Mouse (Mus musculus): Measurements from ENCODE around the gene Chpf2.

Chpf2 gene

GRCm38 (mm10) chr5:24604080-24604655 lies 17.6 kb downstream of the Chpf2 start:
- no peak for DNase-seq (ENCODE audit: low read depth, low spot score)

GRCm38 (mm10) chr5:24604656-24605100 lies 18.1 kb downstream of the Chpf2 start:
- DNase-seq (ENCODE audit: low read depth, low spot score) = no peak

- no peak for DNase-seq (ENCODE audit: low read depth, low spot score)
Observed at GRCm38 (mm10) chr5:24605321-24605979, 18.9 kb downstream of the Chpf2 start.

GRCm38 (mm10) chr5:24605980-24606665 lies 19.6 kb downstream of the Chpf2 start:
- no peak for DNase-seq (ENCODE audit: low read depth, low spot score)

GRCm38 (mm10) chr5:24609388-24609787 lies 22.8 kb downstream of the Chpf2 start:
- DNase-seq (ENCODE audit: low read depth, low spot score) = no peak

GRCm38 (mm10) chr5:24611366-24612301 lies 25.1 kb downstream of the Chpf2 start:
- no peak for DNase-seq (ENCODE audit: low read depth, low spot score)

GRCm38 (mm10) chr5:24612302-24612649 lies 25.7 kb downstream of the Chpf2 start:
- no peak for DNase-seq (ENCODE audit: low read depth, low spot score)

GRCm38 (mm10) chr5:24615097-24615496 lies 28.6 kb downstream of the Chpf2 start:
- DNase-seq (ENCODE audit: low read depth, low spot score) = no peak

- DNase-seq (ENCODE audit: low read depth, low spot score) = no peak
Observed at GRCm38 (mm10) chr5:24618921-24619320, 32.4 kb downstream of the Chpf2 start.

GRCm38 (mm10) chr5:24620116-24620515 lies 33.6 kb downstream of the Chpf2 start:
- no peak for DNase-seq (ENCODE audit: low read depth, low spot score)

GRCm38 (mm10) chr5:24620626-24621025 lies 34.1 kb downstream of the Chpf2 start:
- no peak for DNase-seq (ENCODE audit: low read depth, low spot score)

GRCm38 (mm10) chr5:24622386-24623040 lies 36.0 kb downstream of the Chpf2 start:
- DNase-seq (ENCODE audit: low read depth, low spot score) = no peak

GRCm38 (mm10) chr5:24623041-24623985 lies 36.8 kb downstream of the Chpf2 start:
- no peak for DNase-seq (ENCODE audit: low read depth, low spot score)

- peak; percentile 29 for DNase-seq (ENCODE audit: low read depth, low spot score)
Observed at GRCm38 (mm10) chr5:24623986-24624821, 37.7 kb downstream of the Chpf2 start, which contains the start of gene Smarcd3. Gene Smarcd3 (minus strand): TSS chr5:24624411.

GRCm38 (mm10) chr5:24624822-24625120 lies 38.2 kb downstream of the Chpf2 start:
- no peak for DNase-seq (ENCODE audit: low read depth, low spot score)

- DNase-seq (ENCODE audit: low read depth, low spot score) = peak; percentile 17
Observed at GRCm38 (mm10) chr5:24629712-24630111, 43.2 kb downstream of the Chpf2 start.

- no peak for DNase-seq (ENCODE audit: low read depth, low spot score)
Observed at GRCm38 (mm10) chr5:24635093-24635492, 48.6 kb downstream of the Chpf2 start.

- no peak for DNase-seq (ENCODE audit: low read depth, low spot score)
Observed at GRCm38 (mm10) chr5:24635526-24636141, 49.1 kb downstream of the Chpf2 start.

- no peak for DNase-seq (ENCODE audit: low read depth, low spot score)
Observed at GRCm38 (mm10) chr5:24636987-24637386, 50.4 kb downstream of the Chpf2 start.
